Mouse (Mus musculus) c-Kit-positive CD71-positive TER-119-positive erythroid progenitor cells, embryonic 14.5 days (primary cell): ENCODE measurements around the gene Stam2.

ENCODE experiments used
- DNase-seq: peaks from one replicate; pipeline ENCODE4 v3.0.0-alpha.2; 2013; ENCODE audit warnings: low spot score

The Stam2 gene

DNA sequence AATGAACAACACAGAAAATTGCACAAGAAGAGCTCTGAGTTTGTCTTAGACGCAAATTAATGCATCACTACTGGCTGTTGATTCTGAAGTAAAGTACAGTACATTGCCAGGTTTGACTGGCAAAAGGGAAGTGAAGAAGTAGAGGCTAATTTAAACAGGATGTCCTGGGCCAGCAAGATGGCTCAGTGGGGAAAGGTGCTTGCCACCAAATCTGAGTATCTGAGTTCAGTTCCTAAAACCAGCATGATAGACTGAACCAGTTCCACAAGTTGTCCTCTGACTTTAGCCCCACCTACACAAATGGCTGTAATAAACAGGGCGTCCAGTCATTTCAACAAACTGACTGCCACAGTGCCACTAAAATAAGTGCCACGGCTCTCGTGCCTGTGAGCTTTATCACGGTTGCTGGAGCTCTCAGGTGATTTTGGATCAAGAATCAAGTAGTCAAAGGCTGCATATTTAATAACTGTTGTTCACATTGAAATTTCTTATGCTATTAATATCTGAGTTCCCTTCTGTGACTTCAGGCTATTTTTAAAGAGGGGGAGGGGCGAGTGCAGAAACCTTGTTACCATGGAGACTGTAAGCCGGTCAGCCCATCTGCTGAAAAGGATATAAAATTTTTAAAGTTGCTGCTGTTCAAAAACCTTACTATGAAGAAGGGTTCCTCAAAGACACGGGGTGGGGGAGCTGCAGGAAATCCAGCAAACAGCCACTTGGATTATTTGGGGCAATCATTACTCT, 94.7 kb downstream of the Stam2 start:
- DNase-seq, result no peak

DNA sequence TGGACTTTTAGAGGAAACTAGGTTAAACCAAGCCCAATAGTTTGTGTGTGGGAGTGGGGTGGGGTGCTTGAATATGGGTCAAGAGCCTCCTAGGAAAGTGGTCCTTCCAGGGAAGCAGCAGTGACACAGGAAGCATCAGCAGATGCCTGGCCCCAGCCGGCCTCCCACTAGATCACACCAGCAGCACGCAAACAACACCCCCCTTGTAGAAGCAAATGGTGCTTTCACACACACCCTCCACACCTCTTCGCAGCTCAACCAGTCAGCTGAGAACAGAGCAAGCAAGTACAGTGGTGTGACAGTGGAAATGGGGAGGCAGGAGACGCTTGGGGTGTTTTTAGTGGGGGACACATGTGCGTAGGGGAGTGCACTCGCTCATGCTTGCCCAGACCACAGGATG, 98.4 kb downstream of the Stam2 start:
- no peak for DNase-seq
